Mouse (Mus musculus) hindbrain, embryonic 16.5 days (tissue): ENCODE results near the gene Sox5. TPM values are rescaled to one million over a fixed set of nuclear protein-coding genes. Genes with fewer than 3 reads are reported as not detected.

ENCODE experiments used
- ATAC-seq: fragments of 200-750 bp; cut with Nextera tagmentation; 2 replicates; pipeline ENCODE4 v1.8.0; 2017; ENCODE audit warnings: moderate TSS enrichment, moderate library complexity
- H3K27ac ChIP-seq: fragments of 300-500 bp; sonication (generic); 2 replicates; pipeline ENCODE4 v1.5.1; 2014; ENCODE audit warnings: low read depth, mild to moderate bottlenecking, control low read depth, low read length, moderate library complexity
- H3K27me3 ChIP-seq: fragments of 300-500 bp; sonication (generic); replicated peaks from 2 replicates; pipeline ENCODE4 v1.6.1; 2014; ENCODE audit warnings: low read length; ENCODE audit not compliant: control insufficient read depth, insufficient read depth
- H3K36me3 ChIP-seq: fragments of 300-500 bp; sonication (generic); 2 replicates; pipeline ENCODE4 v1.6.1; 2014; ENCODE audit warnings: mild to moderate bottlenecking, low read length, moderate library complexity, mixed read lengths; ENCODE audit not compliant: control insufficient read depth, insufficient read depth
- H3K4me1 ChIP-seq: fragments of 300-500 bp; sonication (generic); 2 replicates; pipeline ENCODE4 v1.6.1; 2014; ENCODE audit warnings: low read depth, low read length; ENCODE audit not compliant: control insufficient read depth, insufficient read depth
- H3K4me2 ChIP-seq: fragments of 300-500 bp; sonication (generic); 2 replicates; pipeline ENCODE4 v1.6.1; 2014; ENCODE audit warnings: mild to moderate bottlenecking, low read length, control low read depth, moderate library complexity
- H3K4me3 ChIP-seq: fragments of 300-500 bp; sonication (generic); 2 replicates; pipeline ENCODE4 v1.5.1; 2014; ENCODE audit warnings: mild to moderate bottlenecking, low read length, control low read depth, moderate library complexity
- H3K9ac ChIP-seq: fragments of 300-500 bp; sonication (generic); 2 replicates; pipeline ENCODE4 v1.6.1; 2014; ENCODE audit warnings: low read depth, mild to moderate bottlenecking, control low read depth, low read length, moderate library complexity
- H3K9me3 ChIP-seq: fragments of 300-500 bp; sonication (generic); 2 replicates; pipeline ENCODE4 v1.6.1; 2014; ENCODE audit warnings: mild to moderate bottlenecking, low read length, moderate library complexity; ENCODE audit not compliant: control insufficient read depth
- WGBS: fragments of 180-500 bp; shearing (Covaris S2); extraction: QIAGEN DNeasy Blood & Tissue Kit; methylation state at CpG from one replicate; pipeline ENCODE4 v1.1.7; 2014; 5-methylcytosine and 5-hydroxymethylcytosine counted together
- polyA plus RNA-seq: library from polyadenylated mRNA; unstranded; fragments of >200 nt; fragmentation: Nextera tagmentation; extraction: Ambion mirVana; gene quantifications from 2 replicates; pipeline ENCODE4 v1.2.1, GENCODE M21; 2015

Gene Sox5
- polyA plus RNA-seq, 1 experiment from 2014 or later = 40.7 TPM

- no peak overlapping the region for H3K4me2 ChIP-seq
- no peaks in the 10 kb centered on the region for H3K27me3 ChIP-seq
- H3K27ac ChIP-seq = no peak overlapping the region
- WGBS = 44% methylated on average over 7 of the region's 7 CpGs
- ATAC-seq = no peak
- no peaks in the 10 kb centered on the region for H3K9me3 ChIP-seq
- no peaks in the 10 kb centered on the region for H3K4me1 ChIP-seq
- H3K9ac ChIP-seq = no peak overlapping the region
- no peak overlapping the region for H3K4me3 ChIP-seq
- no peaks in the 10 kb centered on the region for H3K36me3 ChIP-seq
Observed at GRCm38 (mm10) chr6:144511925-144512324, 269.9 kb downstream of the Sox5 start.

- Histone ChIP-seq H3K36me3 (no peaks in the 10 kb centered on the region), H3K27me3 (no peaks in the 10 kb centered on the region), H3K4me1 (no peaks in the 10 kb centered on the region), H3K9ac (no peak overlapping the region), H3K4me2 (no peak overlapping the region), H3K4me3 (no peak overlapping the region), H3K9me3 (no peaks in the 10 kb centered on the region), H3K27ac (no peak overlapping the region)
- WGBS = 85% methylated on average over 6 of the region's 6 CpGs
- ATAC-seq = no peak
Observed at GRCm38 (mm10) chr6:144510147-144510546, 271.6 kb downstream of the Sox5 start.

- Histone ChIP-seq H3K9ac (no peak overlapping the region), H3K27me3 (no peaks in the 10 kb centered on the region), H3K4me3 (no peak overlapping the region), H3K4me1 (peaks cover 3% of the 10 kb centered on the region; the same call in 1 of the 2 replicates), H3K9me3 (no peaks in the 10 kb centered on the region), H3K27ac (no peak overlapping the region), H3K36me3 (no peaks in the 10 kb centered on the region), H3K4me2 (no peak overlapping the region)
- whole genome bisulfite sequencing = 63% methylated on average over 5 of the region's 5 CpGs
- no peak for ATAC-seq
Observed at GRCm38 (mm10) chr6:144504197-144504551, 277.6 kb downstream of the Sox5 start.

GRCm38 (mm10) chr6:144503399-144504196 is 278.2 kb downstream of the Sox5 start:
- WGBS = 34% methylated on average over 11 of the region's 11 CpGs
- H3K4me1 ChIP-seq = peaks cover 3% of the 10 kb centered on the region; the same call in 1 of the 2 replicates
- H3K9me3 ChIP-seq = no peaks in the 10 kb centered on the region
- H3K4me3 ChIP-seq = no peak overlapping the region
- no peak overlapping the region for H3K9ac ChIP-seq
- no peaks in the 10 kb centered on the region for H3K27me3 ChIP-seq
- no peak overlapping the region for H3K27ac ChIP-seq
- H3K36me3 ChIP-seq = no peaks in the 10 kb centered on the region
- no peak for ATAC-seq
- H3K4me2 ChIP-seq = no peak overlapping the region

GRCm38 (mm10) chr6:144501439-144501838 is 280.3 kb downstream of the Sox5 start:
- Histone ChIP-seq H3K4me2 (no peak overlapping the region), H3K36me3 (no peaks in the 10 kb centered on the region), H3K27me3 (no peaks in the 10 kb centered on the region), H3K4me1 (peaks cover 3% of the 10 kb centered on the region; the same call in 1 of the 2 replicates), H3K27ac (no peak overlapping the region), H3K9ac (no peak overlapping the region), H3K9me3 (peaks cover 5% of the 10 kb centered on the region), H3K4me3 (no peak overlapping the region)
- ATAC-seq = no peak
- WGBS = 86% methylated on average over 5 of the region's 5 CpGs

- no peak for ATAC-seq
- Histone ChIP-seq H3K9me3 (peaks cover 5% of the 10 kb centered on the region), H3K36me3 (no peaks in the 10 kb centered on the region), H3K4me1 (no peaks in the 10 kb centered on the region), H3K27me3 (no peaks in the 10 kb centered on the region), H3K4me3 (no peak overlapping the region), H3K4me2 (no peak overlapping the region), H3K9ac (no peak overlapping the region), H3K27ac (no peak overlapping the region)
- 96% methylated on average over 5 of the region's 5 CpGs for WGBS
Observed at GRCm38 (mm10) chr6:144498177-144498576, 283.6 kb downstream of the Sox5 start.

- H3K4me3 ChIP-seq = no peak overlapping the region
- WGBS = 86% methylated on average over 11 of the region's 11 CpGs
- no peaks in the 10 kb centered on the region for H3K36me3 ChIP-seq
- no peak overlapping the region for H3K9ac ChIP-seq
- H3K4me1 ChIP-seq = no peaks in the 10 kb centered on the region
- H3K27me3 ChIP-seq = no peaks in the 10 kb centered on the region
- ATAC-seq = no peak
- no peak overlapping the region for H3K27ac ChIP-seq
- no peak overlapping the region for H3K4me2 ChIP-seq
- H3K9me3 ChIP-seq = peaks cover 3% of the 10 kb centered on the region
Observed at GRCm38 (mm10) chr6:144491761-144492415, 289.9 kb downstream of the Sox5 start.

- Histone ChIP-seq H3K4me1 (no peaks in the 10 kb centered on the region), H3K4me2 (no peak overlapping the region), H3K4me3 (no peak overlapping the region), H3K27ac (no peak overlapping the region), H3K9me3 (peaks cover 3% of the 10 kb centered on the region), H3K36me3 (no peaks in the 10 kb centered on the region), H3K9ac (no peak overlapping the region), H3K27me3 (no peaks in the 10 kb centered on the region)
- no peak for ATAC-seq
- 98% methylated on average over 5 of the region's 5 CpGs for WGBS
Observed at GRCm38 (mm10) chr6:144490896-144491295, 290.9 kb downstream of the Sox5 start.

- Histone ChIP-seq H3K4me3 (no peak overlapping the region), H3K4me1 (peaks cover 4% of the 10 kb centered on the region; the same call in 1 of the 2 replicates), H3K36me3 (no peaks in the 10 kb centered on the region), H3K9me3 (peaks cover 3% of the 10 kb centered on the region), H3K4me2 (no peak overlapping the region), H3K27me3 (no peaks in the 10 kb centered on the region), H3K27ac (no peak overlapping the region), H3K9ac (no peak overlapping the region)
- no peak for ATAC-seq
- WGBS = 93% methylated on average over 6 of the region's 6 CpGs
Observed at GRCm38 (mm10) chr6:144485578-144485977, 296.2 kb downstream of the Sox5 start.
